Mouse (Mus musculus): ENCODE data around the gene Mgat5b. TPM values are rescaled to one million over a fixed set of nuclear protein-coding genes. Genes with fewer than 3 reads are reported as not detected.
A peak's percentile ranks its signal among the peaks of the same experiment; 100 is the strongest.

Mgat5b gene
- polyA plus RNA-seq, 1 experiment from 2014 or later: not detected

DNA sequence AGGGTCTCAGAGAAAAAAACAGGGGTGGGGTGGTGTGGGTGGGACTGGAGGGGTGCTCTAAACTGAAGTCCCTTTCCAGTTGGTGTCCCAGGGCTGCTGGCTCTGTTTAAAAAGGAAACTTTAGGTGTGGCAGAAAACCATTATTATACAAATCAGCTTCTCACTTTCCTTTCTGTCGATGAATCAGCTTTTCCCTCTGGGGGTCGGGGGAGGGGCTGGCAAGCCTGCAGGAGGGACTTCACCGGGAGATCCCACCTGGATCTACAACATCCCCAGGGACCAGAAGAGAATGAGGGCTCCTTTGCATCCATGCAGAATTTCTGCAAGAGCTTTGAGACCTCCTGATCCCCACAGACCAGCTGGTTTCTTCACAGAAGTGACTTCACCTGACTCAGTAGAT lies 81.6 kb downstream of the Mgat5b start:
- no peak for ATAC-seq (ENCODE audit: low read depth)
- no peaks in the 10 kb centered on the region; the same call in 1 of the 2 replicates for H3K9me3 ChIP-seq (replicated peaks; ENCODE audit: control insufficient read depth, low read length)
- WGBS (ENCODE audit: insufficient replicate concordance): 8% methylated on average over 3 of the region's 3 CpGs

DNA sequence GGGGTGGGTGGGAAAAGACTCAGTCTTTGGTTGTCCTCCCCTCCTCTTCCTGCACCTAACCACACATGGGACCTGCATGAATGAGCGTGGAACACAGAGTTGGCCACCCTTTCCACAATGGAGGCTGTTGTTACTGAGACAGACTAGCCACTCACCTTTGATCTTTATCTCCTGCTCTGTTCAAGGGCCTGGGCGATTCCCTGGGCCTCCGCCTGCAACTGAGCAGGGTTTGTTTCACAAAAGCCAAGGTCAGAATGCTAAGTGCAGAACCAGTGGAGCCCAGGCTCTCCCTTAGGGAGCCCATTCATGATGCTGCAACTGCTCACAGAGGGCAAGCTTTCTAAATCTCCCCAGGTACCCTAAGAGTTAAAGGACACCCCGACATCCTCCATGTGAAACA lies 83.1 kb downstream of the Mgat5b start:
- H3K9me3 ChIP-seq (replicated peaks; ENCODE audit: control insufficient read depth, low read length): no peaks in the 10 kb centered on the region; the same call in 1 of the 2 replicates
- no peak overlapping the region for H3K9ac ChIP-seq (ENCODE audit: low read depth, low read length)
- no peak for ATAC-seq (ENCODE audit: low read depth)
- no peak overlapping the region for H3K27ac ChIP-seq (ENCODE audit: low read length)
- no peak overlapping the region for H3K4me2 ChIP-seq (ENCODE audit: low read depth, low read length)
- peaks cover 9% of the 10 kb centered on the region; the same call in 1 of the 2 replicates for H3K27me3 ChIP-seq (ENCODE audit: control insufficient read depth, insufficient read depth, low read depth, low read length)
- no peaks in the 10 kb centered on the region for H3K4me1 ChIP-seq (ENCODE audit: control insufficient read depth, low read depth, low read length)
- 39% methylated on average over 4 of the region's 4 CpGs for WGBS (ENCODE audit: insufficient replicate concordance)
- no peaks in the 10 kb centered on the region for H3K36me3 ChIP-seq (ENCODE audit: control insufficient read depth, insufficient read depth)
- H3K4me3 ChIP-seq (ENCODE audit: low read depth, low read length): no peak overlapping the region

More for the DNA sequence above, 81.6 kb downstream of the Mgat5b start:
- Histone ChIP-seq H3K4me2 (ENCODE audit: low read depth, low read length) (no peak overlapping the region), H3K4me1 (ENCODE audit: control insufficient read depth, low read depth, low read length) (no peaks in the 10 kb centered on the region), H3K4me3 (ENCODE audit: low read depth, low read length) (no peak overlapping the region), H3K9ac (ENCODE audit: low read depth, low read length) (no peak overlapping the region), H3K27ac (ENCODE audit: low read length) (no peak overlapping the region), H3K36me3 (ENCODE audit: control insufficient read depth, insufficient read depth) (no peaks in the 10 kb centered on the region), H3K27me3 (ENCODE audit: control insufficient read depth, insufficient read depth, low read depth, low read length) (peaks cover 18% of the 10 kb centered on the region)

- no peak overlapping the region for H3K4me3 ChIP-seq (ENCODE audit: low read depth, low read length)
- 56% methylated on average over 9 of the region's 9 CpGs for WGBS (ENCODE audit: insufficient replicate concordance)
- no peak overlapping the region for H3K4me2 ChIP-seq (ENCODE audit: low read depth, low read length)
- ATAC-seq (ENCODE audit: low read depth): no peak
- no peak overlapping the region for H3K27ac ChIP-seq (ENCODE audit: low read length)
- H3K36me3 ChIP-seq (ENCODE audit: control insufficient read depth, insufficient read depth): no peaks in the 10 kb centered on the region
- no peaks in the 10 kb centered on the region for H3K4me1 ChIP-seq (ENCODE audit: control insufficient read depth, low read depth, low read length)
- H3K9me3 ChIP-seq (replicated peaks; ENCODE audit: control insufficient read depth, low read length): no peaks in the 10 kb centered on the region; the same call in 1 of the 2 replicates
- peaks cover 9% of the 10 kb centered on the region; the same call in 1 of the 2 replicates for H3K27me3 ChIP-seq (ENCODE audit: control insufficient read depth, insufficient read depth, low read depth, low read length)
- no peak overlapping the region for H3K9ac ChIP-seq (ENCODE audit: low read depth, low read length)
Measured at GRCm38 (mm10) chr11:117003503-117003902, 84.8 kb downstream of the Mgat5b start.

DNA sequence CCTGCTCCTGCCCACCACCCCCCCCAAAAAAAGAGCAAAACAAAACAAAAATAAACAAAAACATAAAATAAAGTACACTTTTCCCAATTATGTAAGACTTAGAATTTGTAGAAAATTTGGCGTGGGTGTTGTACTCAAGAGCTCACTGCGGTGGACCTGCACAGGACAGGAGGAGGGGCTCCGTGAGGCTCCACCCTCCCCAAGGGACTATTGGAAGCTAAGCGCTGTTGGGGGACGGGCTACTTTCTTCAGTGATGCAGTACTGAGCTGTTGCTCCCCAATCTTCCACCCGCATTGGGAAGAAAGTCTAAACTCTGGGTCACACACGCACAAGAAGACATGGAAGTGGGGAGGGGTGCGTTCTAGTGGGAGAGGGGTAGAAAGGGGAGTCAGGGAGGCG lies 85.6 kb downstream of the Mgat5b start:
- no peak overlapping the region for H3K4me3 ChIP-seq (ENCODE audit: low read depth, low read length)
- no peaks in the 10 kb centered on the region for H3K36me3 ChIP-seq (ENCODE audit: control insufficient read depth, insufficient read depth)
- H3K9ac ChIP-seq (ENCODE audit: low read depth, low read length): no peak overlapping the region
- H3K27ac ChIP-seq (ENCODE audit: low read length): no peak overlapping the region
- WGBS (ENCODE audit: insufficient replicate concordance): 11% methylated on average over 9 of the region's 9 CpGs
- H3K4me1 ChIP-seq (ENCODE audit: control insufficient read depth, low read depth, low read length): no peaks in the 10 kb centered on the region
- no peaks in the 10 kb centered on the region; the same call in 1 of the 2 replicates for H3K9me3 ChIP-seq (replicated peaks; ENCODE audit: control insufficient read depth, low read length)
- ATAC-seq (ENCODE audit: low read depth): no peak
- H3K4me2 ChIP-seq (ENCODE audit: low read depth, low read length): no peak overlapping the region
- H3K27me3 ChIP-seq (ENCODE audit: control insufficient read depth, insufficient read depth, low read depth, low read length): peaks cover 9% of the 10 kb centered on the region; the same call in 1 of the 2 replicates

DNA sequence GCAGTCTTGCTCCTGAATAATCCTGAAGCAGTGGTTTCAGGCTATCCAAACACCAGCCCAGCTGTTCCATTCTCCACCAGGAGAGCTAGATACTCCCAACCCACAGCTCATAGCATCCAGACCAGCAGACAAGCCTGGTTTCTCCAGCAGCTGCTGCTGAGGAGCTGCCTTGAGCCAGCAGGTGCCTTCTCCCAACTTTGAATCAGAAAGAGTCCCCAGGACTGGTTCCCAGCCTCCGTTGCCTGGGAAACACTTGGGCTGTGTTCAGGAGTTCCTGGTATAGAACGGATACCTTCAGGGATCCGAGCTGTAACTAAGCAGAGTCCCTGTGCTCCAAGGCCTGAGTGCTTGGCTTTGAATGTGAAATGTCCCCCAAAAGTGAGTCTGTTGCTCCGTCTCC lies 98.8 kb downstream of the Mgat5b start:
- Histone ChIP-seq H3K27ac (ENCODE audit: low read length) (no peak overlapping the region), H3K36me3 (ENCODE audit: control insufficient read depth, insufficient read depth) (no peaks in the 10 kb centered on the region), H3K27me3 (ENCODE audit: control insufficient read depth, insufficient read depth, low read depth, low read length) (no peaks in the 10 kb centered on the region), H3K4me3 (ENCODE audit: low read depth, low read length) (no peak overlapping the region), H3K4me1 (ENCODE audit: control insufficient read depth, low read depth, low read length) (peaks cover 10% of the 10 kb centered on the region), H3K4me2 (ENCODE audit: low read depth, low read length) (no peak overlapping the region), H3K9ac (ENCODE audit: low read depth, low read length) (no peak overlapping the region), H3K9me3 (replicated peaks; ENCODE audit: control insufficient read depth, low read length) (no peaks in the 10 kb centered on the region)
- ATAC-seq (ENCODE audit: low read depth): no peak
- WGBS (ENCODE audit: insufficient replicate concordance): 44% methylated on average over 4 of the region's 4 CpGs

- Histone ChIP-seq H3K4me2 (ENCODE audit: low read depth, low read length) (no peak overlapping the region), H3K4me1 (ENCODE audit: control insufficient read depth, low read depth, low read length) (peaks cover 10% of the 10 kb centered on the region), H3K9me3 (replicated peaks; ENCODE audit: control insufficient read depth, low read length) (peaks cover 2% of the 10 kb centered on the region; the same call in 1 of the 2 replicates), H3K9ac (ENCODE audit: low read depth, low read length) (no peak overlapping the region), H3K36me3 (ENCODE audit: control insufficient read depth, insufficient read depth) (no peaks in the 10 kb centered on the region), H3K4me3 (ENCODE audit: low read depth, low read length) (no peak overlapping the region), H3K27me3 (ENCODE audit: control insufficient read depth, insufficient read depth, low read depth, low read length) (no peaks in the 10 kb centered on the region), H3K27ac (ENCODE audit: low read length) (no peak overlapping the region)
- WGBS (ENCODE audit: insufficient replicate concordance): 2% methylated on average over 8 of the region's 8 CpGs
- ATAC-seq (ENCODE audit: low read depth): peak; percentile 78
Measured at GRCm38 (mm10) chr11:117018410-117018809, 99.7 kb downstream of the Mgat5b start.

DNA sequence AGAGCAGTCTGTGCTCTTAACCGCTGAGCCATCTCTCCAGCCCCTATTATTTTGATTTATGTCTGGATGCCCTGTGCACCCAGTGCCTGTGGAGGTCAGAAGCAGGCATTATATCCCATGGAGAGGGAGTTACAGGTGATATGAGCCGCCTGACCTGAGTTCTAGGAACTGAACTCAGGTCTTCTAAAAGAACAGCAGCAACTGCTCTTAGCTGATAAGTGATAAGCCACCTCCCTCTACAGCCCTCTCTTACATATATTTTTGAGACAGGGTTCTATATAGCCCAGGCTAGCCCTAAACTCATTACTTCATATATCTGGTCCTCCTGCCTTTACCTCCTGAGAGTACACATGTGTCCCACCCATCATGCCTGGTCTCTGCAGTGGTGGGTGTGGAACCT lies 102.4 kb downstream of the Mgat5b start:
- Histone ChIP-seq H3K4me3 (ENCODE audit: low read depth, low read length) (no peak overlapping the region), H3K4me2 (ENCODE audit: low read depth, low read length) (no peak overlapping the region)
- 43% methylated on average over 2 of the region's 2 CpGs for WGBS (ENCODE audit: insufficient replicate concordance)

GRCm38 (mm10) chr11:117023537-117023936 lies 104.9 kb downstream of the Mgat5b start:
- Histone ChIP-seq H3K9me3 (replicated peaks; ENCODE audit: control insufficient read depth, low read length) (peaks cover 7% of the 10 kb centered on the region; the same call in 1 of the 2 replicates), H3K4me1 (ENCODE audit: control insufficient read depth, low read depth, low read length) (peaks cover 17% of the 10 kb centered on the region), H3K27ac (ENCODE audit: low read length) (no peak overlapping the region), H3K36me3 (ENCODE audit: control insufficient read depth, insufficient read depth) (no peaks in the 10 kb centered on the region), H3K4me3 (ENCODE audit: low read depth, low read length) (no peak overlapping the region), H3K9ac (ENCODE audit: low read depth, low read length) (no peak overlapping the region), H3K27me3 (ENCODE audit: control insufficient read depth, insufficient read depth, low read depth, low read length) (no peaks in the 10 kb centered on the region), H3K4me2 (ENCODE audit: low read depth, low read length) (no peak overlapping the region)
- ATAC-seq (ENCODE audit: low read depth): no peak
- WGBS (ENCODE audit: insufficient replicate concordance): 80% methylated on average over 3 of the region's 3 CpGs

More for the DNA sequence above, 102.4 kb downstream of the Mgat5b start:
- H3K36me3 ChIP-seq (ENCODE audit: control insufficient read depth, insufficient read depth): no peaks in the 10 kb centered on the region
- ATAC-seq (ENCODE audit: low read depth): peak; percentile 43; the same call in 1 of the 2 replicates
- no peak overlapping the region for H3K27ac ChIP-seq (ENCODE audit: low read length)
- H3K9ac ChIP-seq (ENCODE audit: low read depth, low read length): no peak overlapping the region
- peaks cover 7% of the 10 kb centered on the region; the same call in 1 of the 2 replicates for H3K9me3 ChIP-seq (replicated peaks; ENCODE audit: control insufficient read depth, low read length)
- H3K27me3 ChIP-seq (ENCODE audit: control insufficient read depth, insufficient read depth, low read depth, low read length): no peaks in the 10 kb centered on the region
- peaks cover 10% of the 10 kb centered on the region for H3K4me1 ChIP-seq (ENCODE audit: control insufficient read depth, low read depth, low read length)

- no peaks in the 10 kb centered on the region for H3K27me3 ChIP-seq (ENCODE audit: control insufficient read depth, insufficient read depth, low read depth, low read length)
- H3K9me3 ChIP-seq (replicated peaks; ENCODE audit: control insufficient read depth, low read length): peaks cover 7% of the 10 kb centered on the region; the same call in 1 of the 2 replicates
- H3K9ac ChIP-seq (ENCODE audit: low read depth, low read length): no peak overlapping the region
- H3K4me2 ChIP-seq (ENCODE audit: low read depth, low read length): no peak overlapping the region
- no peak overlapping the region for H3K4me3 ChIP-seq (ENCODE audit: low read depth, low read length)
- peaks cover 33% of the 10 kb centered on the region for H3K4me1 ChIP-seq (ENCODE audit: control insufficient read depth, low read depth, low read length)
- H3K27ac ChIP-seq (ENCODE audit: low read length): no peak overlapping the region
- peak; percentile 82 for ATAC-seq (ENCODE audit: low read depth)
- no peaks in the 10 kb centered on the region for H3K36me3 ChIP-seq (ENCODE audit: control insufficient read depth, insufficient read depth)
- WGBS (ENCODE audit: insufficient replicate concordance): 22% methylated on average over 10 of the region's 10 CpGs
Measured at GRCm38 (mm10) chr11:117027681-117028080, 109.0 kb downstream of the Mgat5b start.

Measured in liver, embryonic 16.5 days (tissue).